Mouse (Mus musculus): Measurements from ENCODE around the gene Faf1.

- no peak for TF ChIP-seq CTCF (IDR thresholded peaks at IDR 0.05; ENCODE audit: control insufficient read depth, insufficient read depth, insufficient replicate concordance, low read depth, low read length)
- no peak for TF ChIP-seq POLR2A (IDR thresholded peaks at IDR 0.05; ENCODE audit: control insufficient read depth, low read depth, low read length)
Measured at GRCm38 (mm10) chr4:109982681-109983265, 306.4 kb downstream of the Faf1 start.
